Mouse (Mus musculus) skeletal muscle tissue, adult 2 months (tissue): ENCODE results near the gene Lmo3.

Experiments
- DNase-seq: peaks from one replicate; pipeline ENCODE4 v3.0.0-alpha.2; 2012; ENCODE audit warnings: low read depth, low spot score

The Lmo3 gene

GRCm38 (mm10) chr6:138581734-138582505 lies at the start of gene Lmo3:
Lmo3 (minus strand) TSS chr6:138581968.
- DNase-seq = no peak

GRCm38 (mm10) chr6:138620786-138621185 lies 39.0 kb upstream of the Lmo3 start:
- DNase-seq = no peak

- DNase-seq = no peak
These were observed 36.6 kb upstream of the Lmo3 start for GRCm38 (mm10) chr6:138618396-138618795.

GRCm38 (mm10) chr6:138597016-138597415 lies 15.2 kb upstream of the Lmo3 start:
- DNase-seq = no peak

GRCm38 (mm10) chr6:138595991-138596698 lies 14.4 kb upstream of the Lmo3 start:
- no peak for DNase-seq

GRCm38 (mm10) chr6:138583314-138583713 lies 1.5 kb upstream of the Lmo3 start:
- DNase-seq = no peak

GRCm38 (mm10) chr6:138582506-138583000 lies 785 bp upstream of the Lmo3 start:
- DNase-seq = no peak

- no peak for DNase-seq
These were observed 1.2 kb downstream of the Lmo3 start for GRCm38 (mm10) chr6:138580491-138581076.

- no peak for DNase-seq
These were observed 18.4 kb downstream of the Lmo3 start for GRCm38 (mm10) chr6:138563416-138563815.

- DNase-seq = no peak
These were observed 29.6 kb downstream of the Lmo3 start for GRCm38 (mm10) chr6:138552144-138552543.

- DNase-seq = no peak
These were observed 46.9 kb downstream of the Lmo3 start for GRCm38 (mm10) chr6:138534879-138535278.

- no peak for DNase-seq
These were observed 75.1 kb downstream of the Lmo3 start for GRCm38 (mm10) chr6:138506642-138507041.

GRCm38 (mm10) chr6:138503946-138504345 lies 77.8 kb downstream of the Lmo3 start:
- no peak for DNase-seq

- no peak for DNase-seq
These were observed 98.9 kb downstream of the Lmo3 start for GRCm38 (mm10) chr6:138482834-138483233.

- DNase-seq = no peak
These were observed 104.2 kb downstream of the Lmo3 start for GRCm38 (mm10) chr6:138477611-138478010.

- no peak for DNase-seq
These were observed 112.6 kb downstream of the Lmo3 start for GRCm38 (mm10) chr6:138469204-138469603.

- DNase-seq = no peak
These were observed 137.2 kb downstream of the Lmo3 start for GRCm38 (mm10) chr6:138444515-138445048.

- no peak for DNase-seq
These were observed 144.4 kb downstream of the Lmo3 start for GRCm38 (mm10) chr6:138437351-138437750.

- no peak for DNase-seq
These were observed 145.0 kb downstream of the Lmo3 start for GRCm38 (mm10) chr6:138436813-138437212.

GRCm38 (mm10) chr6:138427394-138427793 lies 154.4 kb downstream of the Lmo3 start:
- DNase-seq = no peak

- DNase-seq = no peak
These were observed 154.9 kb downstream of the Lmo3 start for GRCm38 (mm10) chr6:138426894-138427293.
